Mouse (Mus musculus): ENCODE data around the gene Apobec4.

The Apobec4 gene

GRCm38 (mm10) chr1:152804907-152805306, 54.6 kb downstream of the Apobec4 start:
- no peak for DNase-seq (ENCODE audit: low spot score in 2 of 2)

Data from natural killer cell, adult 2 months (primary cell).